Mouse (Mus musculus) ES-E14 (cell line): ENCODE measurements around the gene Adcy7.

Source experiments
- ZC3H11A ChIP-seq: IDR thresholded peaks from 2 replicates; pipeline ENCODE4 v1.6.1; 2012; ENCODE audit warnings: low read depth, mild to moderate bottlenecking, inconsistent platforms, low read length, borderline replicate concordance
- ZNF384 ChIP-seq: IDR thresholded peaks from 2 replicates; pipeline ENCODE4 v1.6.1; 2012; ENCODE audit warnings: low read depth, low read length, inconsistent platforms

DNA sequence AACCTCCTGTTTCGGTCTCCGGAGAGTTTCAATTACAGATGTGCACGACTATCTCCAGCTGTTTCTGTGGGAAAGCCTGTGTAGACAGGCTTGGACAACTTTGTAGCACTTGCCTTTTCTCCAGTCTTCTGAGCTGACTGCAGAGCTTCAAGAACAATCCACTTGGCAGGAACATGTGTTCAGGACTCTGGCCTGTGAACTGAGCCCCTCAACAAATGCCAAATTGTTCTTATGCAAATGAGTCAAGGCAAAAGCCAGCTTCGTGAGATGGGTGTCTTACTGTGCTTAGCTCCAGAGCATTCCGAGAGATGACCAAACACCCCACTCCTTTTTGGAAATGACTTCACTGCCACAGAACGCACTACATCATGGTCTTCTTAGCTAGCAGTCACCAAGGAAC, 56.5 kb downstream of the Adcy7 start:
- TF ChIP-seq ZNF384 (no peak), ZC3H11A (no peak)
